Mouse (Mus musculus) cerebellum, adult 9-10 months (tissue): ENCODE measurements around the gene Lrrc66.

ENCODE experiments used
- DNase-seq: peaks from one replicate; pipeline ENCODE4 v3.0.0; 2022

Gene Lrrc66

DNA sequence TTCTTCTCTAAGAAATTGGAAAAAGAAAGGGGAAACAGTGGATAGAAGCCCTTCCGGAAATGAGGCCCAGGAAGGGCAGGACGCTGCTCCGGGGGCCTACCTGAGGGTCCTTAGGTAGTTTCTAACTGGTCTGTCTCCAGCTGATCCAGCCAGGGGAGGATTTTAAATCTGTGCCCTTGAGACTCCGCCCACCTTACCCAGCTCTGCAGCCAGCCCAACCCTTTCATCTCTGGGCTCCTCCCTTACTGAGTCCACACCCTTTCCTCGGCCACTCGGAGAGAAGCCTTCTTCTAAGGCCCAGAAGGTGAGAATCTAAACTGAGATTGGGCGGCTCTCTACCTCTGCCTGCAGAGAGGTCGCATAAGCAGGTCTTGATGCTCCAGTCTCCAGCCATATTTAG, at the start of gene Lrrc66:
Lrrc66 (minus strand) TSS at position 236 of the 400 bp plus-strand sequence.
- no peak for DNase-seq

- no peak for DNase-seq
Measured at GRCm38 (mm10) chr5:73676626-73677025, 44.3 kb upstream of the Lrrc66 start.

GRCm38 (mm10) chr5:73675604-73676003, 43.3 kb upstream of the Lrrc66 start:
- no peak for DNase-seq

- no peak for DNase-seq
Measured at GRCm38 (mm10) chr5:73669386-73669785, 37.1 kb upstream of the Lrrc66 start.

- no peak for DNase-seq
Measured at GRCm38 (mm10) chr5:73667877-73668276, 35.6 kb upstream of the Lrrc66 start.

DNA sequence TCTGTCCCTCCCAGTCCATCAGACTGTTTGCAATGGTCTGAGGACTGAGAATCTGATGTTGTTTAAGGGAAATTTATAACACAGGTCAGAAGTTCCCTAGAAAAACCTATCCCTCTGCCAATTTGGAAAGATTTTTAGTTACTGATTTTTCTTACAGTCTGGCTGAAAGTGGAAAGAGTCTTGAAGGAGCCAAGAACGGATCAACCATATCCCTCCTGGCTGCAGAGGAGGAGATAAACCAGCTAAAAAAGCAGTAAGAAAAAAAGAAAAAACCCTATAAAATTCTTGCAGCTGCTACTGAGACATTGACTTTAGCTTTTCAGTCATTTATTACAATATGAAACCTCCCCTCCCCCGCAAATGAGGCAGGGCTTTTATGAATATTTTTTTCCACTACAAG, 34.4 kb upstream of the Lrrc66 start:
- DNase-seq, result no peak

DNA sequence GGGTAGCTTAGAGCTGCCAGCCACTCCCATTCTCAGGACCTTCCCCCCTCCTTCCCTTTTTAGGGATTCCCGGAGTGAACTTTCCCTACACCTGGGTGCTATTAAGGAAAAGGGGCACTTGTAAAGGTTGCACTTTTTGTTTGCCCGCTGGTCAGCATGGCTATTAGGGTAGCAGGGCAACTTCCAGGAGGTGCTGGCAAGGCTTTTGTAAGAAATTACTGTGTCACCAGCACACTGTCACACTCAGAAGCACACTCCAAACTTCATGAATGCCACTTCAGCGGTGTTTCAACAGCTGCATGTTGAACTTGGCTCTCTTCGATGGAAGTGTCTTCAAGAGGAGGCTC, 19.5 kb upstream of the Lrrc66 start:
- DNase-seq, result no peak

DNA sequence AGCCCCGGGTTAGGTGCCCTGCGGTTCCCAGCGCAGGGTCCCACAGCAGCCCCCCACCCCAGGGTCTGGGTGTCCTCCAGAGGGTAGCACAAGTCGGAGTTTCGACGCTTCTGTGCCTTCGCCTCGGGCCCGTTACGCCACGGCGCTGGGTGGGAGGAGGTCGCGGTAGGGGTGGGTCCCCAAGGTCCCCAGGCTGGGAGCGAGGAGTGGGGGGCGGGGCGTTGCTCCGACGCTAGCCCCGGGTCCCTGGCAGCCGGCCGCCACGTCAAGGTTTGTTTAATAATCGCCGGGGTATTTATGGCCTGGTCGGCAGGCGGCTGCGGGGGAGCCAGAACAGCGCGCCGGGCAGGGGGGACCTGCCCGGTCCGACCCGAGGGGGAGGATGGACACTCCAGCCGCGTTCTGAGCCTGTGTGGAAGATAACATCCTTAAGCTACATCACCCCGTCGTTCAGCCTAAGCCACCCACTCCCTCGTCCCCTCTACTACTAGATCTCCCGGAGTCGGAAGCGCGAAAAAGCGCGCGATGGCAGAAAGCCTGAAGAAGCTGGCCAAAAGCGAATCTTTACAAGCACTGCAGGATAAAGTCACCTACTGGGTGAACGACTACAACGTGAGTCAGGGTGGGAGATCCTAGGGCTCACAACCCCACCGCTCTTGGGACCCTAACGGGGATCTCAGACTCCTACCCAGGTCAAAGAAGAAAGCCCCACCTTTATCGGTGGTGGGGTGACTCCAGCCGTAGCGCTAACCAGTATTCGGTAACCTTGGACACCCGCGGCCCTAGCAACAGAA, 18.9 kb upstream of the Lrrc66 start, which contains the start of gene Spata18:
Spata18 (plus strand) TSS at position 319 of the 794 bp plus-strand sequence.
- no peak for DNase-seq

GRCm38 (mm10) chr5:73650365-73650964, 18.1 kb upstream of the Lrrc66 start:
- DNase-seq, result no peak

DNA sequence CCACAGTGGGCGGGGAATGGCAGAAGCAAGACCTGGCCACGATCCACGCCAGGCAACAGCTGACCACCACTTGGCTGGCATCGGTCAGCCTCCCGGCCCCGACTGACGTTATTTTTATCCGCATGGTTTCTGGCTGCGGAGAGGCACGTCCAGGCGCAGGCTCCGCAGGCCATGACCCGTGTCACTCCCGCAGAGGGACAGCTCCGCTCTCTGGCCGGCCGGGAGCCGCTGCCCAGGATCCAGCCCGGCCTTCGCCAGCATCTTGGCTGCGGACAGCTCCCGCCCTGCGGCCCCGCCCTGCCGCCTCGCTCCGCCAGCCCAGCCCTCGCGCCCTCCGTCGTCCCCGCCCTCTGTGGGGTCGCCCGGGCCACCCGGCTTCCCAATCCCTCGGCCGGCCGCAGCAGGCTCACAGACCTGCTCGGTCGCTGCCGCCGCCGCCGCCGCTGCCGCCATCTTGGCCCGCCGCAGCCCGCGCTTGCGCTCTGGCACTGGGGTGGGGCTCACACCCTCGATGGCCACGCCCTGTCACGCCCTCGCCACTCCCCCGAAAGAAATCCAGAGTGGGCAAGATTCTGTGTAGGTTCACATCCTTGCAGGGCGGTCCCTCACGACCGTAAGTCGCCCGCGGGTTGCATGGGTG, 15.1 kb upstream of the Lrrc66 start, which contains the start of gene Sgcb:
Sgcb (minus strand) TSS at position 530 of the 640 bp plus-strand sequence.
- peak; percentile 89 for DNase-seq

DNA sequence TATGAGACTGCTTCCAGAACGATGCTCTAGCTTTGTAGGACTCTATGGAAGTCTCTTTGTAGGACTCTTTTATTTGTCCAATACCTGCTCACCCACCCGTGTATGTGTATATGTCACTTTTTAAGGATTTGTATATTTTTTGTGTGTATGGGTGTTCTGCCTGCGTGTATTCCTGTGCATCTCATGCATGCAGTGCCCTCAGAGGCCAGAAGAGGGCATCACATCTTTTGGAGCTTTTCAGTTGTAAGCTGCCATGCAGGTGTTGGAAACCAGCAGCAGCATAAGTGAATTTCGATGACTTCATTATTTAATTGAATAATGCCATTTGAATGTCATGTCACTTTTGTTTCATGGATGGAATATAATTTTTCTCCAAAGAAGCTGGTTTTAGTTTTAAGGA, 9.8 kb upstream of the Lrrc66 start:
- DNase-seq, result no peak

DNA sequence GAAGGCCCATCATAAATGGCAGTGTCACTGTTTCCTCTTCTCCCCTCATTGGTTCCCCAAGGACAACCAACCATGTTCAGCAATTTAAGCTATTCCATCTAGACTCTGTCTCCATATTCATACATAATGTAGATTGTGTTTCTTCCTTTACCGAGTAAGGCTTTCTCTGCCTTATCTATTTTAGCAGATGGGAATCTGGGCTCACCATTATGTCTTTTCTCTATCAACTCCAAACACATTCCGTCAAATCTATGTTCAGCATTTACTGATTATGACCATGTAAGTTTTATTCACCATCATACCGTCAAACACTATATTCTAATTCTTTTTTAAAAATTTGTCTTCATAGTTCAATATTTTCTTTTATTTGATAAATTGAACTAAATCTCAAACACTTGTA, 8.7 kb upstream of the Lrrc66 start:
- DNase-seq, result no peak

- peak; percentile 62 for DNase-seq
Measured at GRCm38 (mm10) chr5:73637337-73638107, 5.2 kb upstream of the Lrrc66 start.

DNA sequence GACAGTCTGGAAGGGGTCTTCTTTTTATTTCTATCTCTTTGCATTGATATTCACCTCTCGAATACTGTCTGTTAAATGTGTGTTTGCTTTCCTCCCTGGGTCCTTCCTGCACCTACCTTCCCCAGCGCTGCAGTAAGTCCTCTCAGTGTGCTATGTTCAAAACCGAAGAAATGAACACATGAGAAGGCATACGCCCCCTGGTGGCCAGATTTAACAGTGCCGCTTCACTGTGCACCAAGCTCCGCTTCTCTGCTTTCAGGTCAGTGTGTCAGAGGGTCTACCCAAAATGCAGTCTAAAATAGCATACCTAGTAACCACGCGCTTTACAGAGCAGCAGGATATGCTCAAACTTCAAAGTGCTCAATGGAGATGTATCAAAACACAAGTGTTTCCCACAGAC, 815 bp upstream of the Lrrc66 start:
- peak; percentile 75 for DNase-seq

- no peak for DNase-seq
Measured at GRCm38 (mm10) chr5:73631001-73631558, 1.2 kb downstream of the Lrrc66 start.

GRCm38 (mm10) chr5:73630141-73630540, 2.2 kb downstream of the Lrrc66 start:
- DNase-seq, result no peak

GRCm38 (mm10) chr5:73627991-73628390, 4.3 kb downstream of the Lrrc66 start:
- no peak for DNase-seq

DNA sequence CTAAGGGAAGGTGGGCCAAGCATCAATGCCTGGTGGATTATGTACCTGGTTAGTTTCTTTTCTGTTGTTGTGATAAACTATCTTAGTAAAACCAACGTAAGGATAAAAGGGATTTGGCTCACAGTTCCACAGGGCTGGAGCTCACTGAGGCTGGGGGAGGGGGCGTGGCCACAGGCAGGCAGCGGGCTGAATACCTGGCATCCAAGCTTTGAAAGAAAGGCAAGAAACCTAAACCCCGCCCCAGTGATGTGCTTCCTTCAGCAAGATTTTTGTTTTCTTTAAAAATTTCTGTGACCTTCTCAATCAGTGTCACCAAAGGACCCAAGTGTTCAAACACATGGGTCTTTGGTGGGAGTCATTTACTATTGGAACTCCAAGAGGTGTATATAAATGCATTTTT, 4.8 kb downstream of the Lrrc66 start:
- DNase-seq, result no peak

DNA sequence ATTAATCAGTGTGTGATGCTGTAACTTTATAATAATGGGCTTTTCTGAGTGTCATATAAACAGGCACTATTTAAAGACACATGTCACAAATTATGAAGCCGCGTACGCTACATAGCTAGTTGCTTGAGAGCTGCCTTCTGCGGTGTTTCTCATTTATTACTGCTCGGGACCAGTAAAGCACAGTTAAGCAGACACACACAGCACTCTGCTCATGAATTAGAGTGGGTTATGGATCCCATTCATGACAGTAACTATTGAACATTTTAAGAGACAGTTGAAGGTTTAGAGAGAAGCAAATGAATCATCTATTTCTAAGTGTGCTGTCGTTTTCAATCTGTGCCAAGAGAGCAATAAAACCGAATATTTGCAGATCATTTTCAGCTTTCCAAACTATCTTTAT, 5.5 kb downstream of the Lrrc66 start:
- DNase-seq, result no peak

DNA sequence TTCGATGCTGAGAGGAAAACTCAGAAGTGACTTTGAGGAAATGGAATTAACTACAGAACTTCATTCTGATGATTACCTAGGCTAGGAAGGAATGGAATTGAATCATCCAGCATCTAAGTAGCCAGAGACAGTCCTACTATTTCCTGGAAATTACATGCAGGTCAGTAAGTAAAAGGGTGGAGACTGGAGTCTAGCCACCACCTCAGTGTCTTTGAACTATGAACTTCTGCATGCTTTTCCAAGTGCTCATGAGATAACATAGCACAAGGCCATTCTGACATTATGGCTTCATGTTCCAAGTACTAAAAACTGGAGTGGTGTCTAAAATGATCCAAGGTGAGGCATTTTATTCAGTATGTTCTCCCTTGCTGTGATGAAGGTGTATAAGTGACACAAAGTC, 6.8 kb downstream of the Lrrc66 start:
- DNase-seq, result no peak

DNA sequence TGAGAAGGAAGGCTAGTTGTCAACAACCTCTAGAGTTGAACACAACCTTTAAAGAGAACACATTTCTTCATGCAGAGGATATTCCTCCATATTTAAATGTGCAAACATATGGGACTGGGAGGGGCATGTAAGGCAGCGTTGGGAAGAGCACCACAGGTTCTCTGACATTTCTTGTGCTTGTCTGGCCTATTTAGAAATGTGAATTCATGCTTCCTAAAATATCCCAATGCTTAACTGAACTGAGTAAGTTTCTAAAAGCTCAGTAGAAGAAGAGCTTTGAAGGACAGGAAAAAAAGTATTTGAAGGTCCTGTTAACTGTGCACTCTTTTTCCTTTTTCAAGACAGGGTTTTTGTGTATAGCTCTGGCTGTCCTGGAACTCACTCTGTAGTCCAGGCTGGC, 13.4 kb downstream of the Lrrc66 start:
- no peak for DNase-seq

DNA sequence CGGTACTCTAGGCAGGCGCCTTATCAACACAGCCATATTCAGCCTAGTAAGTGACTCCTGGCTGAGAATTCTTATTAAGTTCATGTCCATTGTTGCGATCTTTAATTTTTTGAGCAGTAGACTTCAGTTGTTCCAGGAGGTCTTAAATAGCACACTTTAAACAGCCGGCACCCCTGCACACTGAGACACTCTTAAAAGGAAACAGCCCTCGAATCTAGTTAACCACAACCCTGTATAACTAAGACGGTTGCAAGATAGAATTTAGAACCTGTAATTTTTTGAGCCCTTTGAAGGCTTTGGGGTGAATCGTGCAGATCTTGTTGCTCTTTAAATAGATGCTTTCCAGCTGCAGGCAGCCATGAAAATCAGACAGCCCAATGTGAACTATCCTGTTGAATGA, 17.1 kb downstream of the Lrrc66 start:
- DNase-seq, result no peak

DNA sequence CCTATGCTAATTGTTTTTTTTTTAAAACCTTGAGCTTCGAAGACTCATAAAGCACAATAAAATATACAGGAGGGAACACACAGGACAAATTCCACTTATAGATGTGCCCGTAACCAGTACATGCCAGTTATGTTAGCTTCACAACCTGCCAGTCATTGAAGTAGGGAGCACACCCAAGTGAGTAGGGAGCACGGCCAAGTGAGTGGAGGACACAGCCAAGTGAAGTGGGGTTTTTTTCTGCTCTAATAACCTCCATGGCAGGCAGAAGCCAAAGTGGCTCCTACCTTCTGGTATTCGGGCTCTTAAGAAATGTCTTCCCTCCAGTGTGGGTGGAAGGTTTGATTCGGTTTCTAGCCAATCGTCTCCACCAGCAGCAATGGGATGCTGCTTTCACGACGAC, 19.0 kb downstream of the Lrrc66 start:
- no peak for DNase-seq
